Mouse (Mus musculus) kidney, postnatal 0 days (tissue): ENCODE results near the gene E330009J07Rik. TPM values are rescaled to one million over a fixed set of nuclear protein-coding genes. Genes with fewer than 3 reads are reported as not detected.

Source experiments
- ATAC-seq: fragments of 200-750 bp; cut with Nextera tagmentation; replicated peaks from 2 replicates; pipeline ENCODE4 v1.8.0; 2017; ENCODE audit warnings: low read depth, moderate number of reproducible peaks, moderate TSS enrichment, moderate library complexity; ENCODE audit not compliant: low FRiP score
- DNase-seq: peaks from one replicate; pipeline ENCODE4 v3.0.0-alpha.2; 2016; ENCODE audit warnings: low spot score
- H3K27ac ChIP-seq: fragments of 300-500 bp; sonication (generic); 2 replicates; pipeline ENCODE4 v1.5.1; 2014; ENCODE audit warnings: mild to moderate bottlenecking
- H3K27me3 ChIP-seq: fragments of 300-500 bp; sonication (generic); 2 replicates; pipeline ENCODE4 v1.6.1; 2014; ENCODE audit warnings: low read length, mixed read lengths; ENCODE audit not compliant: insufficient read depth
- H3K36me3 ChIP-seq: fragments of 300-500 bp; sonication (generic); 2 replicates; pipeline ENCODE4 v1.6.1; 2014; ENCODE audit warnings: low read length, mixed read lengths; ENCODE audit not compliant: insufficient read depth
- H3K4me1 ChIP-seq: fragments of 300-500 bp; sonication (generic); replicated peaks from 2 replicates; pipeline ENCODE4 v1.6.1; 2014; ENCODE audit warnings: antibody characterized with exemption, low read length, mixed read lengths; ENCODE audit not compliant: insufficient read depth
- H3K4me2 ChIP-seq: fragments of 300-500 bp; sonication (generic); 2 replicates; pipeline ENCODE4 v1.6.1; 2014; ENCODE audit warnings: mild to moderate bottlenecking, low read length, moderate library complexity, mixed read lengths
- H3K4me3 ChIP-seq: fragments of 300-500 bp; sonication (generic); replicated peaks from 2 replicates; pipeline ENCODE4 v1.5.1; 2014; ENCODE audit warnings: low read depth, low read length
- H3K9ac ChIP-seq: fragments of 300-500 bp; sonication (generic); 2 replicates; pipeline ENCODE4 v1.6.1; 2014; ENCODE audit warnings: low read depth, low read length
- H3K9me3 ChIP-seq: fragments of 300-500 bp; sonication (generic); replicated peaks from 2 replicates; pipeline ENCODE4 v1.6.1; 2016; ENCODE audit warnings: low read length, inconsistent platforms, mixed read lengths
- CTCF ChIP-seq: IDR thresholded peaks from 2 replicates; pipeline ENCODE4 v1.5.1; 2016; ENCODE audit warnings: antibody characterized with exemption, low read depth, mild to moderate bottlenecking, moderate library complexity
- WGBS: fragments of 180-500 bp; shearing (Covaris S2); extraction: QIAGEN DNeasy Blood & Tissue Kit; methylation state at CpG from one replicate; pipeline ENCODE4 v1.1.7; 2014; 5-methylcytosine and 5-hydroxymethylcytosine counted together
- polyA plus RNA-seq: library from polyadenylated mRNA; unstranded; fragments of >200 nt; fragmentation: Nextera tagmentation; extraction: Ambion mirVana; gene quantifications from 2 replicates; pipeline ENCODE4 v1.2.1, GENCODE M21; 2015

E330009J07Rik gene
- polyA plus RNA-seq, 1 experiment from 2014 or later = 6.9 TPM

- H3K9me3 ChIP-seq = no peaks in the 10 kb centered on the region
- no peak for DNase-seq
- H3K36me3 ChIP-seq = no peaks in the 10 kb centered on the region
- no peaks in the 10 kb centered on the region for H3K27me3 ChIP-seq
- H3K27ac ChIP-seq = no peak overlapping the region
- TF ChIP-seq CTCF = no peak
- no peak overlapping the region for H3K9ac ChIP-seq
- 70% methylated on average over 1 of the region's 1 CpGs for WGBS
- no peaks in the 10 kb centered on the region for H3K4me1 ChIP-seq
- H3K4me2 ChIP-seq = no peak overlapping the region
- H3K4me3 ChIP-seq = no peak overlapping the region
- no peak for ATAC-seq
Measured at GRCm38 (mm10) chr6:40423013-40423412, 12.9 kb downstream of the E330009J07Rik start.

DNA sequence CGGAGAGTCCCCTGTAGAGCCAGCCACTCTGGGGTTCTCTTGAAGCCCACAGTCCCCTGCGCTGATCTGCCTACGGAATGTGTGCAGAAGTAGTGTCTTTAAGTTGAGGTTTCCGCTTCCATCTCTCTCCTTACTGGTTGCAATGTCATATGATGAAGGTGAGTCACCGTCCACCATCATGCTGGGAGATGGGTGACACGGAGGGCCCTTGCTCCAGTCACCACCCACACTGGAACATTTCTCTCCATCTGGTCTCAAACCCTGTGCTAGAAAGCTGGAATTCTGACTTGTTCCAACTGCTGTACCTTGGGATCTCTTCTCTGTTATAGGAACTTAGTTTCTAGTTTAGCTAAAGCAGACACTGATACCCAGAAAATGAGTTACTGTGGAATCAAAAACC is 14.8 kb downstream of the E330009J07Rik start:
- Histone ChIP-seq H3K9me3 (no peaks in the 10 kb centered on the region), H3K27me3 (no peaks in the 10 kb centered on the region), H3K36me3 (no peaks in the 10 kb centered on the region), H3K27ac (no peak overlapping the region), H3K9ac (no peak overlapping the region), H3K4me2 (no peak overlapping the region), H3K4me1 (no peaks in the 10 kb centered on the region), H3K4me3 (no peak overlapping the region)
- TF ChIP-seq CTCF = no peak
- no peak for DNase-seq
- ATAC-seq = no peak
- 94% methylated on average over 6 of the region's 6 CpGs for WGBS

DNA sequence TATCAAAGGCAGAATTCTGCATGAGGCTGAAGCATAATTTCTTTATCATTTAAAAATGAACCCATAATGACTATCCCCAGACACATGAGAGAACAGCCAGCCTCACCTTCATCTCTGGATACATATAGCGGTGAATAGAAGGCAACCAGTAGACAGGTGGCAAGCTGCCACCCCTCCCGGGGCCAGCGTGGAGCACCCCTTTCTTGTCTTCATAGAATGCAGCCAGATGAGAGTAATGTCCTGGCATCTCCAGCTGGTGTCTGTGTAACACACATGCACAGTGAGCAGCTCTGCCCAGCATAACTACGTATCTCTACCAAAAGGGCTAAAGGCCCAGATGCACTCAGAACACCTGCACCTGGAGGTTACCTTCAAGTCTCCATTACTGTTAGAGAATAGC is 17.5 kb downstream of the E330009J07Rik start:
- Histone ChIP-seq H3K27ac (no peak overlapping the region), H3K36me3 (no peaks in the 10 kb centered on the region), H3K4me2 (no peak overlapping the region), H3K4me3 (no peak overlapping the region), H3K9me3 (no peaks in the 10 kb centered on the region), H3K27me3 (no peaks in the 10 kb centered on the region), H3K9ac (no peak overlapping the region), H3K4me1 (no peaks in the 10 kb centered on the region)
- ATAC-seq = no peak
- 95% methylated on average over 4 of the region's 4 CpGs for WGBS
- TF ChIP-seq CTCF = no peak
- no peak for DNase-seq

GRCm38 (mm10) chr6:40415799-40416198 is 20.1 kb downstream of the E330009J07Rik start:
- H3K4me1 ChIP-seq = no peaks in the 10 kb centered on the region
- no peak overlapping the region for H3K4me3 ChIP-seq
- H3K36me3 ChIP-seq = 0 out of 2 replicates have a peak, but pooled peaks cover 4% of the 10 kb centered on the region
- no peak overlapping the region for H3K9ac ChIP-seq
- DNase-seq (no peak), ATAC-seq (no peak)
- no peaks in the 10 kb centered on the region for H3K9me3 ChIP-seq
- 65% methylated on average over 5 of the region's 5 CpGs for WGBS
- no peaks in the 10 kb centered on the region for H3K27me3 ChIP-seq
- H3K4me2 ChIP-seq = no peak overlapping the region
- H3K27ac ChIP-seq = no peak overlapping the region
- no peak for TF ChIP-seq CTCF

- no peak overlapping the region for H3K4me3 ChIP-seq
- no peak for TF ChIP-seq CTCF
- H3K4me1 ChIP-seq = no peaks in the 10 kb centered on the region
- no peak overlapping the region for H3K27ac ChIP-seq
- no peaks in the 10 kb centered on the region for H3K9me3 ChIP-seq
- 0 out of 2 replicates have a peak, but pooled peaks cover 4% of the 10 kb centered on the region for H3K36me3 ChIP-seq
- ATAC-seq = no peak
- 96% methylated on average over 3 of the region's 3 CpGs for WGBS
- no peak overlapping the region for H3K9ac ChIP-seq
- H3K4me2 ChIP-seq = no peak overlapping the region
- no peaks in the 10 kb centered on the region for H3K27me3 ChIP-seq
- DNase-seq = no peak
Measured at GRCm38 (mm10) chr6:40413565-40413964, 22.4 kb downstream of the E330009J07Rik start.

DNA sequence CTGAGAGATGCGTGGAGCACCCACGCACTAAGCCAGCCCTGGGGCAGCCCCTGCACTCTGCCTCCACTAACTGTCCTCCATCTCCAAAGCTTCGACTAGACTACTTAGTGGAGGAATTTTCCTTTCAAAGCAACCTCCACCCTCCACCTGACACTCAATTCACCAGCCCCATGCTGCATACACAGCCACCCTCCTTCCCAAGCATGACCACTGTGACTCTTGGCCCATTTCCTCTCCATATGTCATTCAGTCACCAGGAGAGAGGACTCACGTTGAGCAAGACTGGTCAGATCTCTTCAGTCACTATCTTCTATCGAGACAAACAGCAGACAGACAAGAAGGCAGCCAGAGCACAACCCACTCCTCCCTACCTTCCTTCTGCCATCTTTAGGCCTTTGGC is 22.9 kb downstream of the E330009J07Rik start:
- Histone ChIP-seq H3K27ac (no peak overlapping the region), H3K4me3 (no peak overlapping the region), H3K36me3 (peaks cover 6% of the 10 kb centered on the region; the same call in 1 of the 2 replicates), H3K27me3 (no peaks in the 10 kb centered on the region), H3K4me2 (no peak overlapping the region), H3K9ac (no peak overlapping the region), H3K4me1 (no peaks in the 10 kb centered on the region), H3K9me3 (no peaks in the 10 kb centered on the region)
- no peak for TF ChIP-seq CTCF
- DNase-seq (no peak), ATAC-seq (no peak)
- 91% methylated on average over 5 of the region's 5 CpGs for WGBS

- H3K9ac ChIP-seq = no peak overlapping the region
- no peak overlapping the region for H3K4me2 ChIP-seq
- ATAC-seq = no peak
- 95% methylated on average over 3 of the region's 3 CpGs for WGBS
- no peak for TF ChIP-seq CTCF
- H3K4me3 ChIP-seq = no peak overlapping the region
- no peaks in the 10 kb centered on the region for H3K4me1 ChIP-seq
- no peak for DNase-seq
- no peak overlapping the region for H3K27ac ChIP-seq
- H3K27me3 ChIP-seq = no peaks in the 10 kb centered on the region
- H3K36me3 ChIP-seq = peaks cover 23% of the 10 kb centered on the region
- no peaks in the 10 kb centered on the region for H3K9me3 ChIP-seq
Measured at GRCm38 (mm10) chr6:40411085-40411484, 24.9 kb downstream of the E330009J07Rik start.
